Mouse (Mus musculus) retina, adult 2 months (tissue): ENCODE results near the gene Tmem262.
"Not testable (repeated sequence)": the region's sequence is repeated elsewhere in the genome, so short reads cannot be mapped to it uniquely, and the experiment has no call there.

ENCODE experiments used
- DNase-seq: peaks from one replicate; pipeline ENCODE4 v3.0.0-alpha.2; 2012; ENCODE audit warnings: low read depth, low spot score

Gene Tmem262

GRCm38 (mm10) chr19:6079983-6080480, at the start of gene Tmem262:
TSS of gene Tmem262 (plus strand) at chr19:6080033.
- no peak for DNase-seq

GRCm38 (mm10) chr19:6030520-6031280, 49.1 kb upstream of the Tmem262 start:
- no peak for DNase-seq

GRCm38 (mm10) chr19:6035966-6036585, 43.8 kb upstream of the Tmem262 start:
- DNase-seq, result no peak

GRCm38 (mm10) chr19:6037695-6038094, 42.1 kb upstream of the Tmem262 start:
- no peak for DNase-seq

GRCm38 (mm10) chr19:6038326-6038725, 41.5 kb upstream of the Tmem262 start:
- no peak for DNase-seq

GRCm38 (mm10) chr19:6040002-6040401, 39.8 kb upstream of the Tmem262 start:
- no peak for DNase-seq

- DNase-seq, result no peak
These were observed 37.5 kb upstream of the Tmem262 start for GRCm38 (mm10) chr19:6042293-6042692.

- DNase-seq, result not testable (repeated sequence)
These were observed 35.7 kb upstream of the Tmem262 start for GRCm38 (mm10) chr19:6044102-6044501.

- no peak for DNase-seq
These were observed 34.2 kb upstream of the Tmem262 start for GRCm38 (mm10) chr19:6045366-6046293.

- peak; percentile 87 for DNase-seq
These were observed 33.3 kb upstream of the Tmem262 start, which contains the start of gene Syvn1 for GRCm38 (mm10) chr19:6046294-6047153. TSS of gene Syvn1 (plus strand) at chr19:6046576.

GRCm38 (mm10) chr19:6047154-6047898, 32.5 kb upstream of the Tmem262 start:
- DNase-seq, result no peak

GRCm38 (mm10) chr19:6047899-6048166, 32.0 kb upstream of the Tmem262 start:
- DNase-seq, result no peak

GRCm38 (mm10) chr19:6048681-6049410, 31.0 kb upstream of the Tmem262 start:
- no peak for DNase-seq

GRCm38 (mm10) chr19:6052516-6052915, 27.3 kb upstream of the Tmem262 start:
- DNase-seq, result no peak

GRCm38 (mm10) chr19:6054296-6054695, 25.5 kb upstream of the Tmem262 start:
- DNase-seq, result no peak

- DNase-seq, result no peak
These were observed 23.1 kb upstream of the Tmem262 start for GRCm38 (mm10) chr19:6056696-6057095.

GRCm38 (mm10) chr19:6057313-6058096, 22.3 kb upstream of the Tmem262 start, which contains the start of the genes Mrpl49 and Fau:
TSS of gene Mrpl49 (minus strand) at chr19:6057785.
TSS of gene Fau (plus strand) at chr19:6057844.
- peak; percentile 97 for DNase-seq

GRCm38 (mm10) chr19:6058513-6058912, 21.3 kb upstream of the Tmem262 start:
- DNase-seq, result no peak

- DNase-seq, result no peak
These were observed 20.9 kb upstream of the Tmem262 start for GRCm38 (mm10) chr19:6058966-6059365.
